Mouse (Mus musculus): ENCODE data around the gene Rab17. TPM values are rescaled to one million over a fixed set of nuclear protein-coding genes. Genes with fewer than 3 reads are reported as not detected.

The Rab17 gene
- total RNA-seq, 2 experiments from 2014 or later, result not detected

GRCm38 (mm10) chr1:90997641-90998040 lies 28.2 kb upstream of the Rab17 start:
- intact Hi-C loops (cut with DNase I), result no loop called here
- DNase-seq (ENCODE audit: low spot score in 2 of 2), result no peak

- intact Hi-C loops (cut with DNase I), result no loop called here
- DNase-seq (ENCODE audit: low spot score in 2 of 2), result no peak
These were observed 27.7 kb upstream of the Rab17 start for GRCm38 (mm10) chr1:90997136-90997535.

- DNase-seq (ENCODE audit: low spot score in 2 of 2), result no peak
- intact Hi-C loops (cut with DNase I), result no loop called here
These were observed 26.5 kb upstream of the Rab17 start for GRCm38 (mm10) chr1:90995916-90996315.

- no peak for DNase-seq (ENCODE audit: low spot score in 2 of 2)
- intact Hi-C loops (cut with DNase I), result no loop called here
These were observed 11.9 kb upstream of the Rab17 start for GRCm38 (mm10) chr1:90981346-90981745.

DNA sequence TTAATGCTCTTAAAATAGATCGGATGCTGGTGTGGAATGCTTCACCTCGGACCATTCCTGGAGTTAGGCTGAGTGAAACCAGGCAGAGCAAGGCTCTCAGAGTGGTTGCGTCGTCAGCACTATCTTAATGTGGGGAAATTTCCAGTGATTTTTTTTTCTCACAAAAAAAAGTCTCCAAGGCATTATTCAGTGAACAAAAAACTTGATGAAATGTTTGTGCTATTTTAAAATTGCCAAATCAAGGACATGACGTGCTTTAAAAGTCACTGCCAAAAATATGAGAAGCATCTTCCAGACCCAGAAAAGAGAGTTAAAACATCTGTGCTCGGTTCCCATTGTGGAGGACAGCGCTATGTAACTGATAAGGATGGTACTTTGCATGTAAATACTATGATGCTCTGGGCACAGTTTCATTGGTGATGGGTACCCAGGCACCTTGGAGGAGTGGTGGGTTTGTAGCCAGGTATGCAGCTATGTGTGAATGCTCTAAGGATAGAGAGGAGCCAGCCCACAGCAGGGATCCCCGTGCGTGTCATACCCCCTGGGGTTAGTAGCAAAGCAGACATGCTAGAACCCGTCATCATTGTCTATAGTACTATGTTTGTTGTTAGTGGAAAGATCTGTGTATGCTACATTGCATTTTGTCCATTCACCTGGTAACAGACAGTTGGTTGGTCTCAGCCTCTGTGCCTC lies 11.3 kb upstream of the Rab17 start:
- DNase-seq (ENCODE audit: low spot score in 2 of 2), result no peak
- intact Hi-C loops (cut with DNase I), result no loop called here

DNA sequence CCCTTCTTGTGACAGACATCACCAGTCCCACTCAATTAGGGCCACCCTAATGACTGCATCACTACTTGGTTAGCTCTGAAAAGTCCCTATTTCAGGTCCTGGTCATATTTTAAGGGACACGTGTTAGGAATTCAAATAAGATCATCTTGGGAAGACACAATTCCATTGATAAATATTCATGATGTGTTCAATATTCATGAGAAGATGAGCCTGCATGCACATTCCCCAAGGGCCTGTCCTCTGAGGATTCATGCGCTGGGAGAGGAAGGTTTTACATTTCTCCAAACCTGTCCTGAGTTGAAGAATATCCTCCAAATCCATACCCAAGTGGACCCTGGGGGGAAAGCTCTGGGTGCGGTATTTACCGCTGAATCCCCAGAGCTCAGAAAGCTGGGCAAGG lies 6.5 kb upstream of the Rab17 start:
- DNase-seq (ENCODE audit: low spot score in 2 of 2), result no peak

DNA sequence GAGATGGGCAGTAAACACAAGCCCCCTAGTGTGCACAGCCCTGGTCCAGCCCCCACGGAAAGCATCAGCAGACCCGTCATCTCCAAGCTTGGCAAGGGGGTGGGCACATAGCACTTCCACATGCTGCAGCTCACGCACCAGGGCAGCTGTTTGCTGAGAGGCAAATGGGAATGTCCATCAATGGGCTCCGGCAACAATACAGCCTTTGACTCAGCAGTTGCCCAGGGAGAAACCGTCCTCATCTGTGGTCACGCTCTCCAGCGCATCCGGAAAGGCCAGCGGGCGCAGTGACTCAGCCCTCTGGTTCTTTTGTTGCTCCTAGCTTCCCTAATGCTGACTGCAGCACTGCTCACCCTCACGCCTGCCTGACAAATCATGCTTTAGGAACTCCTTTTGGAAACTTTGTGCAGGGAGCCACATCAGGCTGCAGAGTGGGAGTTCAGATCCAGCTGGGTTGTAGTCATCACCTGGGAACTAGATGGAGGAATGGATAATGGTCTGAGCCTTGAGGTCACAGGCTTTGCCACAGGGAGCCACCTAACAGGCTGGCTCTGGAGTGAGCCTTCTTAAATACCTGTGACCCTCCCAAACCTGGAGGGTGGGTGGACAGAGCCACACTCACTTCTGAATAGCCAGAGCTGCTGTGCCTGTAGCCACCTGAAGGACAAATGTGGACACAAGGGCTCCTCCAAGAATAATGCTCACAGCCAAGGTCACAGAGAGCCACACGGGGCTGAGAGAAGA lies 5.6 kb upstream of the Rab17 start:
- intact Hi-C loops (cut with DNase I), result loop anchor here (10.0 kb wide), 2 partner anchors 200 to 240 kb away; partner anchors contain the start of gene Ramp1
- DNase-seq (ENCODE audit: low spot score in 2 of 2), result peak; percentile 60 to 69

More for the DNA sequence above, 6.5 kb upstream of the Rab17 start:
- intact Hi-C loops (cut with DNase I), result loop anchor here (10.0 kb wide), 2 partner anchors 199 to 239 kb away; partner anchors contain the start of gene Ramp1

DNA sequence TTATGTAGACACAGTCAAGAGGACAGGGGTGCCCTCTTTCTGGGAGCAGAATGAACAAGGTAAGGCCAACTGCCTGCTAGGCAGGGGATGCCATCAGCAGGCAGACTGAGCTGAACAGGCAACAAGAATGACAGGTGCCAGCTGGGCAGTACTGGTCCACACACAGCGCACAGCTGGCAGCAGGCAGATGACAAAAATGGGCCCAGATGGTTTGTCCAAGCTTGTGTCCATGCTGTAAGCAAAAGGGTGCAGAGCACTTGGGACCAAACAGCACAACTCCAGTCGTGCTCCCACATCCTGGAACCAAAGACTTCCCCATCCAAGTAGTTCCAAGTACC lies 4.1 kb upstream of the Rab17 start:
- intact Hi-C loops (cut with DNase I), result loop anchor here (1.0 to 10.0 kb wide), 3 partner anchors 126 to 241 kb away; partner anchors contain the start of gene Ramp1
- no peak for DNase-seq (ENCODE audit: low spot score in 2 of 2)

GRCm38 (mm10) chr1:90972911-90973573 lies 3.6 kb upstream of the Rab17 start:
- DNase-seq (ENCODE audit: low spot score in 2 of 2), result peak; percentile 90 to 94
- intact Hi-C loops (cut with DNase I), result loop anchor here (1.0 to 10.0 kb wide), 3 partner anchors 126 to 242 kb away; partner anchors contain the start of gene Ramp1

DNA sequence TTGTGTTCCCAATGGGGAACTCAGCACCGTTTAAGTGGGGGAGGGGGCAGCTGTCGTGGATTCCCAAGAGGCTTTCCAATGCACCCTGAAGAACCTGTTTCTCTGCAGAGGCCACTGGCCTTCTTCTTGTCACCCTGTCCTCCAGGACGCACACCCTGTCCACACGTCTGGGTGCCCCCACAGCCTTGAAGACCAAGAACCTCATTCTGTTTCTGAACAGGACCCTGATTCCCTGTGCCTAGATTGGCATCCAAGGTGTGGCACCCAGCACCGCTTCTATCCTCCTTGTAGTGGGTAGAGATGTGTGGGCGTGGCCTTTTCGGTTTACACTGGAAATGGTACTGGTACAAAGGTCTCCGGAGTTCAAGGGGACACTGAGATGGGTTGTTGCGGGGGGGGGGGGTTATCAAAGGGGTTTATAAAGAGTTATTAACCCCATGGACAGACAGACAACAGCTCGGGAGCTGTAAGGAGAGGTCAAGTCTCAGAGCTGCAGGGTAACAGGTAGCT lies 475 bp upstream of the Rab17 start:
- DNase-seq (ENCODE audit: low spot score in 2 of 2), result no peak
- intact Hi-C loops (cut with DNase I), result loop anchor here (10.0 kb wide), 2 partner anchors 205 to 245 kb away; partner anchors contain the start of gene Ramp1

- intact Hi-C loops (cut with DNase I), result no loop called here
- DNase-seq (ENCODE audit: low spot score in 2 of 2), result no peak
These were observed 812 bp downstream of the Rab17 start for GRCm38 (mm10) chr1:90968649-90969048.

- intact Hi-C loops (cut with DNase I), result no loop called here
- DNase-seq (ENCODE audit: low spot score in 2 of 2), result no peak
These were observed 1.9 kb downstream of the Rab17 start for GRCm38 (mm10) chr1:90967583-90967982.

- no peak for DNase-seq (ENCODE audit: low spot score in 2 of 2)
- intact Hi-C loops (cut with DNase I), result no loop called here
These were observed 6.5 kb downstream of the Rab17 start for GRCm38 (mm10) chr1:90962994-90963393.

DNA sequence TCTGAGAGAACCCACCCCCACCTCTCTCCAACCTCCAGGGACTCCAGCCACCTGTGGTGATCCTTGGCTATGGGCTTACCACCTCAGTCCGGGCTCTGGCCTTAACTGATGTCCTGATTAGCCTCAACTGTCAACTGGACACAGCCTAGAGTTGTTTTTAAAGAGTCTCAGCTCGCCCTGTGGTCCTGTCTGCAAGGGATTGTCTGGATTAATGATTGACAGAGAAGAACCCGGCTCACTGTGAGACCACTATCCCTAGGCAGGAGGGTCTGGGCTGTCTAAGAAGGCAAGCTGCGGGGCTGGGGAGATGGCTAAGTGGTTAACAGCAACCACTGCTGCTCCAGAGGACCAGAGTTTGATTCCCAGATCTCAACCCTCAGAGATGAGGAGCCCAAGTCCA lies 6.9 kb downstream of the Rab17 start:
- intact Hi-C loops (cut with DNase I), result no loop called here
- no peak for DNase-seq (ENCODE audit: low spot score in 2 of 2)

- no peak for DNase-seq (ENCODE audit: low spot score in 2 of 2)
- intact Hi-C loops (cut with DNase I), result loop anchor here (1.0 to 5.0 kb wide), 4 partner anchors 28 to 894 kb away; no protein-coding TSS in a partner anchor
These were observed 13.0 kb downstream of the Rab17 start for GRCm38 (mm10) chr1:90956245-90957096.

- DNase-seq (ENCODE audit: low spot score in 2 of 2), result no peak
- intact Hi-C loops (cut with DNase I), result no loop called here
These were observed 15.8 kb downstream of the Rab17 start for GRCm38 (mm10) chr1:90953688-90954087.

GRCm38 (mm10) chr1:90952808-90953207 lies 16.7 kb downstream of the Rab17 start, which contains the start of gene Prlh:
TSS of gene Prlh (plus strand) at chr1:90953108.
- DNase-seq (ENCODE audit: low spot score in 2 of 2), result no peak
- intact Hi-C loops (cut with DNase I), result no loop called here

- no peak for DNase-seq (ENCODE audit: low spot score in 2 of 2)
- intact Hi-C loops (cut with DNase I), result no loop called here
These were observed 17.8 kb downstream of the Rab17 start for GRCm38 (mm10) chr1:90951670-90952069.

GRCm38 (mm10) chr1:90949309-90949708 lies 20.2 kb downstream of the Rab17 start:
- DNase-seq (ENCODE audit: low spot score in 2 of 2), result no peak
- intact Hi-C loops (cut with DNase I), result no loop called here

All from left cerebral cortex, postnatal 36 days (tissue).